Mouse (Mus musculus) brain, embryonic 14.5 days (tissue): ENCODE results near the gene Zfp931. TPM values are rescaled to one million over a fixed set of nuclear protein-coding genes. Genes with fewer than 3 reads are reported as not detected.
"Not testable (repeated sequence)": the region's sequence is repeated elsewhere in the genome, so short reads cannot be mapped to it uniquely, and the experiment has no call there.

Experiments used
- DNase-seq: peaks from one replicate; pipeline ENCODE4 v3.0.0-alpha.2; 2011; ENCODE audit warnings: low read depth
- CTCF ChIP-seq: fragments of 200-500 bp; IDR thresholded peaks from 2 replicates; pipeline ENCODE4 v1.5.1; 2012; ENCODE audit warnings: inconsistent platforms, mild to moderate bottlenecking, moderate library complexity, borderline replicate concordance; ENCODE audit not compliant: insufficient read depth, insufficient read length; ENCODE audit errors: extremely low read depth
- POLR2A ChIP-seq: fragments of 200-500 bp; IDR thresholded peaks from 2 replicates; pipeline ENCODE4 v1.6.1; 2012; ENCODE audit warnings: mild to moderate bottlenecking, inconsistent platforms, borderline replicate concordance; ENCODE audit not compliant: poor library complexity, insufficient read depth, insufficient read length, severe bottlenecking; ENCODE audit errors: extremely low read depth
- polyA plus RNA-seq: library from polyadenylated mRNA; depleted of rRNA; stranded (reverse); fragments of >200 nt; gene quantifications from 2 replicates; pipeline ENCODE4 v1.2.3, GENCODE M21; 2012; rRNA removed

The Zfp931 gene
- 6.7 and 7.4 TPM in 2 replicates for polyA plus RNA-seq

DNA sequence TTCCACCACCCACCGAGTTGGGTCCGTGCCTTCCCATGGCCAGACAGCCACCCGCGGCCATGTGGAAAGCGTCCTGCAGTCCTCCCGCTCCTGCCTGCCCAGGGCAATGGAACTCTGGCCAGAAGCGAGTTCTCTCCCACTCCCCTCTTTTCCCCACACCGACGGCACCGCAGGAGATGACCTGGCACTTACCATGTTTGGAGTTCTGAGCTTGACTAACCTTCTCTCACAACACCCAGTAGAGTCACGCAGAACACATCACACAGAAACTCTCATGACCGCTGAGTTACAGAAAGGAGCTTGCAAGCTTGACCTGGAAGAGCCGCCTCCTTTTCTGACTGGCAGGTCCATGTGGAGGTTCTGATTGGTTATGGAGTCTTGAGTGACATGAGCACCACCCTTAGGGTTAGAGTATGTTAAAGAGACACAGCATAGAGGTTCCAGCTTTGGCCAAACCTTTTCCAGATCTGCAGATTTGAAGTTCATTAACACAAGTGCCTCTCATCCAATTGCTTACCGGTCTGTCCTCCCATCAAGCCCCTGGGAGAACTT, at the start of gene Zfp931:
Gene Zfp931 (minus strand): TSS at position 311 of the 552 bp plus-strand sequence.
- not testable (repeated sequence) for DNase-seq

DNA sequence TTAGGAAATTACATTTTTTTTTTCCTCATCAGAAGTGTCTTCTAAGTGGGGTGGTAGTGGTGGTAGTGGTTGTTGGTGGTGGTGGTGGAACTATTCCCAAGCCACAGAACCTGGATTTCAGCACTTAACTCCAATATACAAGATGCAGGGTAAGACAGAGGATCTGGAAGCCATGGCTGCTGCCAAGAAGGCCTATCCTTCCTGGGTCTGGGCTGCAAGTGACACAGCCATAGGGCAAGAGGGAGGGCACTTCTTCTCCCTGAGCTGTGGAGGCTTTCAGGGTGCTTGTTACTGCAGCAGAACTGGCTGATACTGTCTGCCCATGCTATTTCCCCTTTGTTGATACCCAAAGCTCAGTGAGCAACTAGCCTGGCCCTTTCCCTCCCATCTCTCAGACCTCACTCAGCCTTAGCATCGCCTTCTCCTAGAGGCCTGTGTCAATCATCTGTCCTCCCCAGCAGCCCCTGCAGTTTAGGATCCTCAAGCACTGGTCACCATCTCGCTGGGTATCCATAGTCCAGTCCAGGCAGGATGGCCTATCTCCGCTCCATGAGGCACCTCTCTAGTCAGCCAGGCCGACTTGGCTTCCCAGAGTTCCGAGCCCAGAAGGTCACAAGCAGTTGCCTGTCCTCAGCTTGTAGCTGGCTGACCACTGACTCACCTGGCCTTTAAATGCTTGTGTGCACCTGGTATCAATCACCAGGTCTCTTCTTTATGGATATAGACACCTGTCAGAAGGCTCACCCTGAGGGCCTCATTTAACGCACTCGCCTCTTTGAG, 48.0 kb upstream of the Zfp931 start:
- no peak for DNase-seq
- TF ChIP-seq POLR2A (no peak), CTCF (no peak)

DNA sequence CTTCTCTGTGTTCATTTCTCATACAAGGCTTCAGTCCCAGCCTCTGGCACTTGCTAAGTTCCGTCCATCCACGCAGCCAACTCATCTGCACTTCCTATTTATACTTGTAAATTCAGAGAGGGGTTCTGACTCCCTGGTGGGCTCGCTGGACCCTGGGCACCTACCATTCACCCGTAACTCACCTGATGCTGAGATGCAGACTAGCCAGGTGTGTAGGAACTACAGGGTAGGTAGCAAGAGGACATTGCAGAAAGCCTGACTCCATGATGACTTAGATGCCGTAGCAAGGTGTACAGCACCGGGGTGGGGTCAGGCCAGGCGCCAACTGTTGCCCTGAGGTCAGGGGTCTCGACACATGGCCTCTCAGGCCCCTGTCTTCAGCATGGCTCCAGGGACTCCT, 47.2 kb upstream of the Zfp931 start:
- TF ChIP-seq POLR2A: no peak
- TF ChIP-seq CTCF: no peak

DNA sequence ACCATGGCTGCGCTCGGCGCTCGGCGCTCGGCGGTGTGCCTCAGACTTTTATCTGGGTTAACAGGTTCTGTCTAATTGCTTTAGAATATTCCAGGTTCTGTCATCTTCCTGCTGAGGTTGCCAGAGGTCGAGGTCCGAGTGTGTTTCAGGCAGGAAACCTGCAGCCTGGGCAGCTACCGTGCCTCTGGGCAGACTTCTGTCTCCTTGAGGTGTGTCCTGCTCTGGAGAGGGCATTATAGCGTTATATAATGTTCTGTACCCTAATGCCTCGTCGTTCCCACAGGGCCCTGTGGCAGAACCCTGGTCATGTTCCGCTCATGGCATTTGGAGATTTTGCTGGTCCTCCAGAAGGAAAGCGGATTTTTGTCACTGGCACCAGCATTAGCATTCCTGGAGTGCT, 45.2 kb upstream of the Zfp931 start:
- no peak for DNase-seq
- no peak for TF ChIP-seq POLR2A
- TF ChIP-seq CTCF: no peak

More for the DNA sequence above, 47.2 kb upstream of the Zfp931 start:
- no peak for DNase-seq

DNA sequence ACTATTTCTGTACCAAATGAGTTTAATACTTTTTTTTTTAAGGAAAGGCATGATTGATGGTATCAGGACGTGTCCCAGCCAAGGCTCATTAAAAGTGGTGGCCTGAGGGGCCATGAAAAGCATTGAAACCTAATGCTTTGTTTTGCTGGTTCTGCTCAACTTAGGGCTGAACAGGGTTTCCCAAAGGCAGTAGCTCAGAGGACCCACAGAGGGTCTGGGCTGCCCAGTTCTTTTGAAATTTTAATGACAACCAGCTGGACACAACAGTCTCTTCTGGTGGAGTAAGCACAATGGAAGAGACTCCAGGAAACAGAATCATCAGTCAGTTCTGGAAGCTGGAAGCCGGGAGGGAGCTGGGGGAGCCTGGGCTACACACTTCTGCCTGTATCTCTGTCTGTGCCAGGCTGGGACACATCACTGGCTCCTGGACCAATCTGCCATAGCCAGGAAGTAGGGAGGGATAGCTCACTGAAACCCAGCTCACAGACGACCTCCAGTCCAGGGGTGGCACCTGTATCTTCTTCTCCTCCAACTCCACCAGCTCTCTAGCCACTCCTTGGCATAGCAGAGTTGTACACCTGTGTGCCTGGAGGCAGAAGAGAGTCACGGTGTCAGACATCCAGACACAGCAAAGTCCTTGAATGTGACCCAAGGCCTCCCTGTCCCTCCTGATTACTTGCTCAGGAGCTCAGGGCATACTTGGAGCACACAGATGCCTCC, 43.8 kb upstream of the Zfp931 start:
- TF ChIP-seq POLR2A (no peak), CTCF (no peak)
- DNase-seq: no peak

DNA sequence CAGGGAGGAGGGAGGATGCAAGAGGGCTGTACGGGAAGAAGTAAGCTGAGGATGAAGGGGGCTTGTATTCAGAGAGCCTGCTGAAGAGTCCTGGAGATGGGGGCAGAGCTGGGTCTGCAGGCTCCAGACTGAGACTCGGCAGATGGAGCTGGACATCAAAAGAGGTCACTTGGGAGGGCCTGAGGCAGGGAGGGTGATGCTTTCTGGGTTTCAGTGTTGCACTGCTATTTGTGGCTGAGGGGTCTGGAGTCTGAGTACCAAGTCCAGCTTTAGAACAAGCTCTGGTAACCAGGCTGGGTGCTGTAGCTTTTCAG, 43.1 kb upstream of the Zfp931 start:
- DNase-seq: no peak
- TF ChIP-seq CTCF: no peak
- TF ChIP-seq POLR2A: no peak

DNA sequence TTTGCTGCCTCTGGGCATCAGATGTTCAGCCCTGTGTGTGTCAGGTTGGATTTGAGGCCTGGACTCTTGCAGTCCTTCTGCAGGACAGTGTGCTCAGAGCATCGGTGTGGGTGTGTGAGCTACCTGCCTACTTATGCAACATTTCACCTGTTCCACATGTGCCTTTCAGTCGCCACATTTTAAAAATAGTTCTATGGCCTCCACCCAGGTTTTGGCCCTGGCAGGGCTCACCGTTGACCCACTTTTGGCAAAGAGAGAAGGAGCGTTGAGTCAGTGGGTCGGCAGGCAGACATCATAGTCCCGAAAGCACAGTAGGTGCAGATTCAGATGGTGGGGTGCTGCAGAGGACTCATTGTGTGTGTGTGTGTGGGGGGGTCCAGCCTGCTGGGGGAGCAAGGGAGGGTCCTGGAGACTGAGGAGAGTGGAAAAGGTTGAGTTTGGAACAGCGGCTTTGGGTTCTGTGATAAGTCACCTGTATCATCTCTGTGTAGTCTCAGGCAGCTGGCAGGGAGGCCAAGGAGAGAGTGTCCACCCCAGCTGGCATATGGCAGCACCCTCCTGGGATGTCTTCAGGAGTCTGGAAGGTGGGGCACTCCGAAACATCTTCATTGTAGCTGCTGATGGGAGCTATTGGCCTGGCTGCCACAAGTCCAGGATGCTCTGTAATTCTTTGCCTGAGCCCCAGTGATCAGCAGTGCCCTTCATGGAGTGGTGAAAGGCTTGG, 42.5 kb upstream of the Zfp931 start:
- TF ChIP-seq POLR2A (no peak), CTCF (no peak)

DNA sequence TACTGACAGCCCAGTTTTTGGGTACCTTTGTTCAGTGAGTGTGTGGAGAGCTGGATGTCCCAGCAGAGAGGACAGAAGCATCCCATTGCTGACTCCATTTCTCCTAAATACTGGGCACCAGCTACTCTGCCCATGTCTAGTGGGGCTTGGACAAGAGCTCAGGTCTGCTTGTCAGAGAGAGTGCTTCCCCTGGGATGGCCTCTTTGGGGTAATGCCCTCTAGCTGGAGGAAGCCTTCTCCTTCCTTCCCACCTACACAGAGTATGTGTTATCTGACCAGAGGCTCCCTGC, 42.0 kb upstream of the Zfp931 start:
- TF ChIP-seq CTCF: no peak
- TF ChIP-seq POLR2A: no peak
- no peak for DNase-seq

More for the DNA sequence above, 42.5 kb upstream of the Zfp931 start:
- DNase-seq: no peak

DNA sequence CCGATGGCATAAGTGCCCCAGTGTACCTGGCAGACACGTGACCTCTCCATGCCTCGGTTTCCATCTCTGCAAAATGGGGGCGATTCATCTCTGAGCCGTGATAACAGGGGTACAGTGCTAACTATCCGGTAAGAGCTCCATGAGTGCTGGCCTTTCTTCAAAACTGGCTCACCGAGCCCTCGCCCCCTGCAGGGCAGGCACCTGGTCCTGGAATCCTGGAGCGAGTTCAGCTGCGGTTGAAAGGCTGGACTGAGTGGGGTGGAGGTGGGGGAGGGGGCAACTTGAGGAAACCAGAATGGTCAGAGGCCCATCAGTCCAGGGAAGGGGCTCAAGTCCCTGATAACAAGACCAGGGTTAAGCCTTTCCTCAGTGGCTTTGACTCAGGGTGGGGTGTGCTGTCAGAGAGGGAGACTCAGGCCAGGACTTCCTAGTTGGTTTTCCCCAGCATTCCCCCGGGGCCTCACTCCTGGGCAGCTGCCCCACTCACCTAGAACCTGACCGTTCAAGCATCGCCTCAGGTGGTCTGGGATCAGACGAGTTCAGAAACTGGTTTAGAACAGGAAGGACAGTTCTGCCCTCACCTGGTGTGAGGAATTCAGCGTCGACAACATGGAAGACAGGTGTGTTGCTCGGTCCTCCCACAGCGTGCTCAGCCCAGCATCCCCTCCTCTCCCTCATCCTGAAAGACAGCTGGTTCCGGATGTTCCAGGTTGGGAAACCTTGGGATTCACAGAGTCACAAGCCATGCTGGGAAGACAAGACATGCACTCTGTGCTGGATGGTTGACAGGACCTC, 41.5 kb upstream of the Zfp931 start:
- no peak for DNase-seq
- TF ChIP-seq CTCF: no peak
- TF ChIP-seq POLR2A: no peak

DNA sequence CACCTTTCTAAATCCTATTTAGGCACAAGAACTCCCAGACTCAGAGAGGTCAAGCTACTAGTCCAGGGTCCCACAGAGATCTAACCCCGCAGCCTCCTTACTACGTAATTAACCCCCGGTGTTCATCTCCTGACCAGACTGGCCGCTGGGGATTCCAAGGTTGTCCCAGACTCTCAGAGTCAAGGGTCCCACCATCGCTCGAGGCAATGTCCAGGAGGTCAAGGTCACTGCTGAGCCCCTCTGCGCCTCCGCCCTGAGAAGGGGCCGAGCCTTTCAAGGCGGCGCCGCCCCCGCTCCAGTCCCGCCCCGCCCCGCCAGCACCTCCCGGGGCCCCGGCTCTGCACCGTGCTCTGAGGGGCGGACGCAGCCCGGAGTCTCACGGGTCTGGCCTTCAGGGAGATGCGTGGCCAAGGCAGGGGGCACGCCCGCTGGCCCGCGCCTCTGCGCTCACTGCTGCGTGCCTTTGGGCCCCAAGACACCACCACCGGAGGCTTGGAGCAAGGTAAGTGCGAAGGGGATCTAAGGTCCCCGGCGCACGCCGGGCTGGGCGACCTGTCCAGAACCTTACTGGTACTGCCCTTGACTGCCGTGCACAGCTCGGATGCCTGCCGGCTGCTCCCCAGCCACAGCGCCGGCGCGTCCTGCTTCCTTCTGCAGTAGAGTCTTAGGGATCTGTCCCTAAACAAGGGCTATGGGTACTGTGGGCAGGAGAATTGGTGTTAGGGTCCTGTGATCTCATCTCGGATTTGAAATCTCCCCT, 40.7 kb upstream of the Zfp931 start, which contains the start of gene Phactr3:
Gene Phactr3 (plus strand): TSS at position 175 of the 760 bp plus-strand sequence.
- TF ChIP-seq CTCF (no peak), POLR2A (no peak)
- no peak for DNase-seq
